Mouse (Mus musculus) heart, embryonic 10.5 days (tissue): ENCODE measurements around the gene Marcks. TPM values are rescaled to one million over a fixed set of nuclear protein-coding genes. Genes with fewer than 3 reads are reported as not detected.

ENCODE experiments used
- polyA plus RNA-seq: library from polyadenylated mRNA; unstranded; fragments of >200 nt; fragmentation: Nextera tagmentation; extraction: Ambion mirVana; gene quantifications from 2 replicates; pipeline ENCODE4 v1.2.1, GENCODE M21; 2016

Gene Marcks
- polyA plus RNA-seq, 1 experiment from 2014 or later, result 74.2 TPM

Other genes with a start within 250 kb of the Marcks start
- 162 and 194 TPM in 2 replicates for gene Hdac2, start 164.4 kb downstream of the Marcks start, polyA plus RNA-seq